Mouse (Mus musculus) adrenal gland, postnatal 10 days (tissue): Measurements from ENCODE around the gene Sh3gl3. TPM values are rescaled to one million over a fixed set of nuclear protein-coding genes. Genes with fewer than 3 reads are reported as not detected.

Experiments used
- DNase-seq: peaks from one replicate; pipeline ENCODE4 v3.0.0; 2021; ENCODE audit warnings: mixed read lengths
- total RNA-seq, 2 experiments: library from RNA; stranded (reverse); gene quantifications; 2 replicates each; pipeline ENCODE4 v1.2.3; 2021

Gene Sh3gl3
- total RNA-seq, 2 experiments from 2014 or later: 9.1 to 10.2 TPM

GRCm38 (mm10) chr7:82234898-82235290, 61.3 kb downstream of the Sh3gl3 start:
- DNase-seq: no peak

GRCm38 (mm10) chr7:82235486-82235885, 61.8 kb downstream of the Sh3gl3 start:
- no peak for DNase-seq

GRCm38 (mm10) chr7:82236152-82236898, 62.7 kb downstream of the Sh3gl3 start:
- DNase-seq: no peak

GRCm38 (mm10) chr7:82236899-82237162, 63.2 kb downstream of the Sh3gl3 start:
- DNase-seq: no peak

- no peak for DNase-seq
Observed at GRCm38 (mm10) chr7:82240424-82241240, 67.0 kb downstream of the Sh3gl3 start.

- no peak for DNase-seq
Observed at GRCm38 (mm10) chr7:82244701-82245100, 71.1 kb downstream of the Sh3gl3 start.

GRCm38 (mm10) chr7:82248953-82249695, 75.5 kb downstream of the Sh3gl3 start:
- no peak for DNase-seq

- no peak for DNase-seq
Observed at GRCm38 (mm10) chr7:82253309-82253708, 79.7 kb downstream of the Sh3gl3 start.

GRCm38 (mm10) chr7:82256936-82257335, 83.3 kb downstream of the Sh3gl3 start:
- no peak for DNase-seq

- no peak for DNase-seq
Observed at GRCm38 (mm10) chr7:82257530-82257929, 83.9 kb downstream of the Sh3gl3 start.

- peak; percentile 59 for DNase-seq
Observed at GRCm38 (mm10) chr7:82260210-82260609, 86.6 kb downstream of the Sh3gl3 start.

- DNase-seq: peak; percentile 77
Observed at GRCm38 (mm10) chr7:82263141-82263540, 89.5 kb downstream of the Sh3gl3 start.

GRCm38 (mm10) chr7:82264119-82264518, 90.5 kb downstream of the Sh3gl3 start:
- no peak for DNase-seq

GRCm38 (mm10) chr7:82265365-82265764, 91.7 kb downstream of the Sh3gl3 start:
- no peak for DNase-seq

- DNase-seq: no peak
Observed at GRCm38 (mm10) chr7:82269948-82270347, 96.3 kb downstream of the Sh3gl3 start.

- no peak for DNase-seq
Observed at GRCm38 (mm10) chr7:82271742-82272141, 98.1 kb downstream of the Sh3gl3 start.

- DNase-seq: peak; percentile 55
Observed at GRCm38 (mm10) chr7:82272875-82273274, 99.2 kb downstream of the Sh3gl3 start.

- DNase-seq: peak; percentile 55
Observed at GRCm38 (mm10) chr7:82274011-82274709, 100.5 kb downstream of the Sh3gl3 start.

GRCm38 (mm10) chr7:82274975-82275374, 101.3 kb downstream of the Sh3gl3 start:
- DNase-seq: no peak

- DNase-seq: no peak
Observed at GRCm38 (mm10) chr7:82275529-82276204, 102.0 kb downstream of the Sh3gl3 start.

- no peak for DNase-seq
Observed at GRCm38 (mm10) chr7:82282011-82282410, 108.4 kb downstream of the Sh3gl3 start.

- no peak for DNase-seq
Observed at GRCm38 (mm10) chr7:82282464-82282863, 108.8 kb downstream of the Sh3gl3 start.
